Mouse (Mus musculus): Measurements from ENCODE around the gene Glis1. TPM values are rescaled to one million over a fixed set of nuclear protein-coding genes. Genes with fewer than 3 reads are reported as not detected.
A peak's percentile ranks its signal among the peaks of the same experiment; 100 is the strongest.

The Glis1 gene
- polyA plus RNA-seq, 1 experiment from 2014 or later, result 0.47 TPM

DNA sequence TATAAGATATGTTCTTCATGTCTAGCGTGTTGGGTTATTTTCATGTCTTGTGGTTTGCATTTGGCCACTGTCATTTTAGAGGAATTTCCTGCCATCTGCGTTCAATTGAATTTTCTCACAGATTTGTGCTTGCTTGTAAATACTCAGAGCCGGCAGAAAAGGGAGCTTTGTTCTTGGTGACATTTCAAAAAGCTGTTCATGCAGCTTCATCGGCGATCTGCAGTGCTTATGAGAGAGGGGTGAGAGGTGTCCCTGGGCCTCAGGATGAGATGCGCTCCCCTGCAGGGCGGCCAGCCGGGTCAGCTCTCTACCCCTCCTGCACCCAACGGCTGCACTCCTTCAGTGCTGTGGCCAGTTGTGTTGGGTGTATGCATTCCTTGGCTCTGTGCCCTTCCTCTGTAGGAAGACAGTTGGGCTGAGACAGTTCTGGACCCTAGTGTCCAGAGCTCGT is 68.2 kb downstream of the Glis1 start:
- H3K9me3 ChIP-seq (ENCODE audit: control insufficient read depth, low read length), result no peaks in the 10 kb centered on the region
- no peak overlapping the region for H3K27ac ChIP-seq (replicated peaks)
- no peaks in the 10 kb centered on the region for H3K27me3 ChIP-seq (ENCODE audit: control insufficient read depth, insufficient read depth, low read length)
- no peak overlapping the region for H3K4me3 ChIP-seq (ENCODE audit: low read depth, low read length)
- H3K4me1 ChIP-seq (replicated peaks; ENCODE audit: control insufficient read depth, insufficient read depth), result no peaks in the 10 kb centered on the region; the same call in 1 of the 2 replicates
- WGBS, result 47% methylated on average over 10 of the region's 10 CpGs
- TF ChIP-seq EP300 (optimal IDR thresholded peaks at IDR 0.05) (no peak), CTCF (IDR thresholded peaks at IDR 0.05; ENCODE audit: low read depth) (no peak)
- ATAC-seq (ENCODE audit: low FRiP score, low TSS enrichment), result no peak; the same call in 1 of the 2 replicates
- DNase-seq (ENCODE audit: low spot score), result no peak
- H3K9ac ChIP-seq (ENCODE audit: low read length), result no peak overlapping the region
- H3K4me2 ChIP-seq (replicated peaks; ENCODE audit: low read depth), result no peak overlapping the region
- H3K36me3 ChIP-seq (ENCODE audit: control insufficient read depth, insufficient read depth, low read length), result no peaks in the 10 kb centered on the region

DNA sequence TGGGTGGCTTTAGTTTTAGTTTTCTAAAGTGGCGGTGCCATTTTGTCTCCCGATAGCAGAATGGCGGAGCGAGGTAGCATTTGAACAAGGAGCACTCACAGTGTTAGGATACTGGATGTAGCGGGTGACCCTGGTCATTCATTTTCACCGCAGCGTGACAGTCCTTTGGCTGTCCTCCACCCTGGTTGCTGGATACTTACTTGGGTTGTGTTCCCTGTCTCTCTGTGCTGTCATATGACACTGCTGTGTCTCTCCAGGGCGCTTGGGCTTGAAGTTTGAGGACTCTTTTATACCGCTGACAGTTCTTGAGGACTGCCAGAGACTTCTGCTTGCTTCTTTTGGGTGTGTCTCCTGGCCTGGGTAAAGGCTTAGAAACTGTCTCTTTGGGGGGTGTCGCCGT is 80.6 kb downstream of the Glis1 start:
- Histone ChIP-seq H3K9me3 (ENCODE audit: control insufficient read depth, low read length) (no peaks in the 10 kb centered on the region), H3K27ac (replicated peaks) (no peak overlapping the region), H3K4me2 (replicated peaks; ENCODE audit: low read depth) (no peak overlapping the region), H3K9ac (ENCODE audit: low read length) (no peak overlapping the region), H3K27me3 (ENCODE audit: control insufficient read depth, insufficient read depth, low read length) (no peaks in the 10 kb centered on the region), H3K36me3 (ENCODE audit: control insufficient read depth, insufficient read depth, low read length) (no peaks in the 10 kb centered on the region), H3K4me1 (replicated peaks; ENCODE audit: control insufficient read depth, insufficient read depth) (no peaks in the 10 kb centered on the region), H3K4me3 (ENCODE audit: low read depth, low read length) (no peak overlapping the region)
- WGBS, result 93% methylated on average over 11 of the region's 11 CpGs
- ATAC-seq (ENCODE audit: low FRiP score, low TSS enrichment) (no peak), DNase-seq (ENCODE audit: low spot score) (no peak)
- no peak for TF ChIP-seq EP300 (optimal IDR thresholded peaks at IDR 0.05)
- no peak for TF ChIP-seq CTCF (IDR thresholded peaks at IDR 0.05; ENCODE audit: low read depth)

DNA sequence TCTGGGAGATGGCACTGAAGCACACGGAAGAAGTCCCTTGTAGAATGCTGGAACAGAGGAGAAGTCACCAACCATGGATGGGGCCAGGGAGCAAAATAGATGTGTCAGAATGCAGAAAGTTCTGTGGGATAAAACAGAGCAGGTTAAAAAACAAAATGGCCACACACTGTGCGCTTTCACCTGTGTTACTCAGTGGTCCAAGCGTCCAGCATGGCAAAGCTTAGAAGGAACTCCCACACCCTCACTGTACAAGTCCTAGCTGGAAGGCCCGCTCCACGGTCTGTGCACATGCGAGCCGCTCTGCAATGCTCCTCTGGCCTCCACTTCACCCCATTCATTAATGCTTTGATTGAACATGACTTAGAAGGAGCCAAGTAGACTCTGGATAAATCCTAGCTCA is 81.2 kb downstream of the Glis1 start:
- no peaks in the 10 kb centered on the region for H3K9me3 ChIP-seq (ENCODE audit: control insufficient read depth, low read length)
- H3K4me1 ChIP-seq (replicated peaks; ENCODE audit: control insufficient read depth, insufficient read depth), result no peaks in the 10 kb centered on the region
- ATAC-seq (ENCODE audit: low FRiP score, low TSS enrichment) (no peak), DNase-seq (ENCODE audit: low spot score) (no peak)
- no peaks in the 10 kb centered on the region for H3K36me3 ChIP-seq (ENCODE audit: control insufficient read depth, insufficient read depth, low read length)
- H3K4me2 ChIP-seq (replicated peaks; ENCODE audit: low read depth), result no peak overlapping the region
- no peak overlapping the region for H3K9ac ChIP-seq (ENCODE audit: low read length)
- TF ChIP-seq CTCF (IDR thresholded peaks at IDR 0.05; ENCODE audit: low read depth), result no peak
- no peak for TF ChIP-seq EP300 (optimal IDR thresholded peaks at IDR 0.05)
- no peak overlapping the region for H3K4me3 ChIP-seq (ENCODE audit: low read depth, low read length)
- no peak overlapping the region for H3K27ac ChIP-seq (replicated peaks)
- 88% methylated on average over 7 of the region's 7 CpGs for WGBS
- H3K27me3 ChIP-seq (ENCODE audit: control insufficient read depth, insufficient read depth, low read length), result no peaks in the 10 kb centered on the region

DNA sequence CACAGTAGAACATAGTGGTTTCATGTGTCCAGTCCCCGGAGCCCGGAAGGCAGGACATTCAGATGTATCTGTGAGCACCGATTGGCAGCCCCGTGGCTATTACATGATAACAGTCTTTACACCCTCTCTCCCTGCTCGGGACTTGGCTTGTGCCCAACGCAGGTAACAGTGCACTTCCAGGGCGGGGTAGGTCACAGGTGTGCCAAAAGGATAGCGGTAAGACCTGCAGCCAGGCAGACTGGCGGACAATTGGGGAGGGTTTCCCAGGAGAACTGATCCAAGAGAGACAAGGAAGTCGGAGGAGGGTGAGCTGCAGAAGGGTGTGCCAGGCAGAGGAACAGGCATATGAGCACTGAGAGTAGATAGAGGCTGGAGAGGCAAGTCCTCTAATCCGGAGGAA is 84.4 kb downstream of the Glis1 start:
- DNase-seq (ENCODE audit: low spot score) (peak; percentile 32), ATAC-seq (ENCODE audit: low FRiP score, low TSS enrichment) (no peak)
- WGBS, result 72% methylated on average over 11 of the region's 11 CpGs

DNA sequence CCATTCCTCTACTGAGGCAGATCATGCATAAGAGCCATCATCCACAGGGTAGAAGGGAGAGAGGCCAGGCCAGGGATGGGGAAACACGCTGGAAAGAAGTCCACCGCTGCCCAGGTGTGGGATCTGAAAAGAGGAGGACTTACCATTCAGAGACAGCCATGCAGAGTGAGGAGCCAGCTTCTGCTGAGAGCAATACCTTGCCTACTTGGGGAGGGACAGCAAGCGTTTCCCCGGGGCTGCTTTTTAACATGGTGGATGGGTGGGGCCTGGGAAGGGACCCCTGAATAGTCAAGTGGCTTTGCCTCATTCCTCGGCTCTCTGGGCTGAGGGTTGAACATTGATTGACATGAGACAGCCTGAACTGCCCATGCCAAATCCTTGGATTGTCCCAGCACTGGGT is 85.7 kb downstream of the Glis1 start:
- TF ChIP-seq CTCF (IDR thresholded peaks at IDR 0.05; ENCODE audit: low read depth) (no peak), EP300 (optimal IDR thresholded peaks at IDR 0.05) (no peak)
- WGBS, result 76% methylated on average over 5 of the region's 5 CpGs

More for the DNA sequence above, 84.4 kb downstream of the Glis1 start:
- TF ChIP-seq EP300 (optimal IDR thresholded peaks at IDR 0.05) (no peak), CTCF (IDR thresholded peaks at IDR 0.05; ENCODE audit: low read depth) (no peak)
- no peak overlapping the region for H3K4me3 ChIP-seq (ENCODE audit: low read depth, low read length)
- H3K4me1 ChIP-seq (replicated peaks; ENCODE audit: control insufficient read depth, insufficient read depth), result no peaks in the 10 kb centered on the region
- no peak overlapping the region for H3K27ac ChIP-seq (replicated peaks)
- no peak overlapping the region for H3K4me2 ChIP-seq (replicated peaks; ENCODE audit: low read depth)
- H3K36me3 ChIP-seq (ENCODE audit: control insufficient read depth, insufficient read depth, low read length), result no peaks in the 10 kb centered on the region
- H3K9ac ChIP-seq (ENCODE audit: low read length), result no peak overlapping the region
- H3K27me3 ChIP-seq (ENCODE audit: control insufficient read depth, insufficient read depth, low read length), result no peaks in the 10 kb centered on the region
- H3K9me3 ChIP-seq (ENCODE audit: control insufficient read depth, low read length), result no peaks in the 10 kb centered on the region

DNA sequence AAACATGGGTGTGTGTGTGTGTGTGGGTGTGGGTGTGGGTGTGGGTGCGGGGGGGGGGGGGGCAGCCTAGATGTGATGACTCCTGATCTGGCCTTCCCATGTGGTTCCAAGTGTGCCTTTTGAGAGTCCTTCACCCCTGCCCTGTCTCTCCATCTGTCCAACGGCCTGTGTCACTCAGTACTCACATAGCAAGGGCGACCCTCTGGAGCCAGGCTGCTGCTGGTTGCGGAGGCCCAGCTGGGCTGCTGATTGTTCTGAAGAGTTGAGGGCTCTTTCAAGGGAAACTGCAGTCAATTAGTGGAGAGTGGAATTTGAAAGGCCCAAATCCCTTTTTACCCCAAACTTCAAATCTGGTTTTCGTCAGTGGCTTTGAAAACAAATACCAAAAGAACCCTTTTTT is 86.4 kb downstream of the Glis1 start:
- Histone ChIP-seq H3K4me1 (replicated peaks; ENCODE audit: control insufficient read depth, insufficient read depth) (no peaks in the 10 kb centered on the region), H3K27me3 (ENCODE audit: control insufficient read depth, insufficient read depth, low read length) (no peaks in the 10 kb centered on the region), H3K4me2 (replicated peaks; ENCODE audit: low read depth) (no peak overlapping the region), H3K9me3 (ENCODE audit: control insufficient read depth, low read length) (no peaks in the 10 kb centered on the region), H3K36me3 (ENCODE audit: control insufficient read depth, insufficient read depth, low read length) (no peaks in the 10 kb centered on the region), H3K9ac (ENCODE audit: low read length) (no peak overlapping the region), H3K27ac (replicated peaks) (no peak overlapping the region), H3K4me3 (ENCODE audit: low read depth, low read length) (no peak overlapping the region)
- DNase-seq (ENCODE audit: low spot score) (no peak), ATAC-seq (ENCODE audit: low FRiP score, low TSS enrichment) (no peak; the same call in 1 of the 2 replicates)
- no peak for TF ChIP-seq EP300 (optimal IDR thresholded peaks at IDR 0.05)
- TF ChIP-seq CTCF (IDR thresholded peaks at IDR 0.05; ENCODE audit: low read depth), result no peak
- WGBS, result 64% methylated on average over 4 of the region's 5 CpGs

More for the DNA sequence above, 85.7 kb downstream of the Glis1 start:
- Histone ChIP-seq H3K4me1 (replicated peaks; ENCODE audit: control insufficient read depth, insufficient read depth) (no peaks in the 10 kb centered on the region), H3K36me3 (ENCODE audit: control insufficient read depth, insufficient read depth, low read length) (no peaks in the 10 kb centered on the region), H3K9ac (ENCODE audit: low read length) (no peak overlapping the region), H3K27me3 (ENCODE audit: control insufficient read depth, insufficient read depth, low read length) (no peaks in the 10 kb centered on the region), H3K4me3 (ENCODE audit: low read depth, low read length) (no peak overlapping the region), H3K27ac (replicated peaks) (no peak overlapping the region), H3K9me3 (ENCODE audit: control insufficient read depth, low read length) (no peaks in the 10 kb centered on the region), H3K4me2 (replicated peaks; ENCODE audit: low read depth) (no peak overlapping the region)
- DNase-seq (ENCODE audit: low spot score) (no peak), ATAC-seq (ENCODE audit: low FRiP score, low TSS enrichment) (no peak)
